Mouse (Mus musculus): ENCODE data around the gene Sirt3.

GRCm38 (mm10) chr7:140912846-140913482, 30.9 kb upstream of the Sirt3 start:
- TF ChIP-seq CTCF (IDR thresholded peaks at IDR 0.05; ENCODE audit: borderline replicate concordance, control insufficient read depth, extremely low read depth, insufficient read depth, low read length, poor library complexity) (no peak), POLR2A (IDR thresholded peaks at IDR 0.05; ENCODE audit: control insufficient read depth, extremely low read depth, insufficient read depth, low read length, poor library complexity) (no peak)
